8 mouse cellular contexts compared by ENCODE assay signal in genomic region chr1:21460941-21461689, GRCm38 (mm10).
A peak's percentile ranks its signal among the peaks of the same experiment; 100 is the strongest.
DNase-seq lines count a peak whose midpoint lies in the region; ATAC-seq and TF ChIP-seq lines count a peak whose summit lies in the region.

No protein-coding gene starts in this region.

- no peaks in the 10 kb centered on the region for H3K36me3 ChIP-seq in intestine, postnatal 0 days (ENCODE audit: control insufficient read depth, insufficient read depth)
- no peaks in the 10 kb centered on the region for H3K36me3 ChIP-seq in intestine, embryonic 16.5 days (ENCODE audit: control insufficient read depth, insufficient read depth, low read length)
- H3K36me3 ChIP-seq in kidney, embryonic 14.5 days (ENCODE audit: control insufficient read depth, insufficient read depth, low read length): no peaks in the 10 kb centered on the region
- H3K36me3 ChIP-seq in limb, embryonic 14.5 days (ENCODE audit: control insufficient read depth, insufficient read depth, low read length): no peaks in the 10 kb centered on the region
- H3K36me3 ChIP-seq in stomach, postnatal 0 days (ENCODE audit: control insufficient read depth, insufficient read depth, low read length): no peaks in the 10 kb centered on the region

- no peak overlapping the region for H3K27ac ChIP-seq in intestine, postnatal 0 days (ENCODE audit: low read depth, low read length)
- no peak overlapping the region for H3K27ac ChIP-seq in intestine, embryonic 16.5 days (ENCODE audit: low read length)
- H3K27ac ChIP-seq in kidney, embryonic 14.5 days (ENCODE audit: low read depth, low read length): no peak overlapping the region
- no peak overlapping the region for H3K27ac ChIP-seq in limb, embryonic 14.5 days (replicated peaks; ENCODE audit: low read depth, low read length)
- H3K27ac ChIP-seq in stomach, postnatal 0 days (replicated peaks): no peak overlapping the region

- no peak overlapping the region for H3K9ac ChIP-seq in intestine, postnatal 0 days (ENCODE audit: low read depth, low read length)
- H3K9ac ChIP-seq in intestine, embryonic 16.5 days (ENCODE audit: low read depth, low read length): no peak overlapping the region
- H3K9ac ChIP-seq in kidney, embryonic 14.5 days (ENCODE audit: low read depth, low read length): no peak overlapping the region
- no peak overlapping the region for H3K9ac ChIP-seq in limb, embryonic 14.5 days (ENCODE audit: low read depth, low read length, severe bottlenecking)
- H3K9ac ChIP-seq in stomach, postnatal 0 days (ENCODE audit: low read length): no peak overlapping the region

- no peaks in the 10 kb centered on the region for H3K9me3 ChIP-seq in intestine, postnatal 0 days (ENCODE audit: control insufficient read depth)
- no peaks in the 10 kb centered on the region for H3K9me3 ChIP-seq in intestine, embryonic 16.5 days (ENCODE audit: control insufficient read depth, low read length)
- no peaks in the 10 kb centered on the region for H3K9me3 ChIP-seq in kidney, embryonic 14.5 days (ENCODE audit: control insufficient read depth, low read length)
- no peaks in the 10 kb centered on the region for H3K9me3 ChIP-seq in limb, embryonic 14.5 days (ENCODE audit: control insufficient read depth, low read length)
- H3K9me3 ChIP-seq in stomach, postnatal 0 days (ENCODE audit: control insufficient read depth, low read length): no peaks in the 10 kb centered on the region

- no peaks in the 10 kb centered on the region for H3K27me3 ChIP-seq in intestine, postnatal 0 days (replicated peaks; ENCODE audit: control insufficient read depth, insufficient read depth, low read length)
- no peaks in the 10 kb centered on the region for H3K27me3 ChIP-seq in intestine, embryonic 16.5 days (replicated peaks; ENCODE audit: control insufficient read depth, insufficient read depth, low read length)
- H3K27me3 ChIP-seq in kidney, embryonic 14.5 days (ENCODE audit: control insufficient read depth, insufficient read depth, low read length): no peaks in the 10 kb centered on the region
- no peaks in the 10 kb centered on the region for H3K27me3 ChIP-seq in limb, embryonic 14.5 days (ENCODE audit: control insufficient read depth, insufficient read depth, low read length)
- no peaks in the 10 kb centered on the region for H3K27me3 ChIP-seq in stomach, postnatal 0 days (ENCODE audit: control insufficient read depth, insufficient read depth, low read length)

- TF ChIP-seq CTCF in intestine, postnatal 0 days (IDR thresholded peaks at IDR 0.05; ENCODE audit: low read depth): peak; percentile 72
- TF ChIP-seq CTCF in stomach, postnatal 0 days (IDR thresholded peaks at IDR 0.05; ENCODE audit: low read depth): peak; percentile 81

- no peak for TF ChIP-seq POLR2A in limb, embryonic 14.5 days (IDR thresholded peaks at IDR 0.05; ENCODE audit: borderline replicate concordance, extremely low read depth, insufficient read depth, insufficient read length)

- 69% methylated on average over 18 of the region's 18 CpGs for WGBS in intestine, postnatal 0 days
- 67% methylated on average over 18 of the region's 18 CpGs for WGBS in intestine, embryonic 16.5 days
- WGBS in kidney, embryonic 14.5 days: 73% methylated on average over 18 of the region's 18 CpGs
- 54% methylated on average over 18 of the region's 18 CpGs for WGBS in limb, embryonic 14.5 days
- WGBS in stomach, postnatal 0 days: 71% methylated on average over 18 of the region's 18 CpGs

- ATAC-seq in intestine, postnatal 0 days: no peak
- ATAC-seq in intestine, embryonic 16.5 days: no peak
- ATAC-seq in kidney, embryonic 14.5 days (ENCODE audit: low FRiP score, low TSS enrichment): peak; percentile 60; the same call in 1 of the 2 replicates
- ATAC-seq in limb, embryonic 14.5 days (ENCODE audit: low FRiP score, low read depth): peak; percentile 68
- 0 out of 2 replicates have a peak, but pooled peaks have one; percentile 49 for ATAC-seq in stomach, postnatal 0 days (ENCODE audit: low FRiP score, low TSS enrichment)

- no peak overlapping the region for H3K4me3 ChIP-seq in intestine, postnatal 0 days (ENCODE audit: low read depth, low read length)
- no peak overlapping the region for H3K4me3 ChIP-seq in intestine, embryonic 16.5 days (ENCODE audit: low read length)
- H3K4me3 ChIP-seq in kidney, embryonic 14.5 days (ENCODE audit: low read length): no peak overlapping the region
- H3K4me3 ChIP-seq in limb, embryonic 14.5 days (replicated peaks; ENCODE audit: low read length): no peak overlapping the region
- no peak overlapping the region for H3K4me3 ChIP-seq in stomach, postnatal 0 days (ENCODE audit: low read depth, low read length)

- DNase-seq in cerebellum, postnatal 36 days: peak; percentile 61 to 65
- DNase-seq in gastrocnemius, adult 18-20 months (ENCODE audit: low spot score): peak; percentile 24
- DNase-seq in limb, embryonic 14.5 days (ENCODE audit: low spot score): peak; percentile 80
- peak; percentile 57 for DNase-seq in neural tube, embryonic 10.5 days (ENCODE audit: extremely low spot score, low spot score)
- DNase-seq in stomach, postnatal 0 days (ENCODE audit: low spot score): peak; percentile 56

- H3K4me2 ChIP-seq in intestine, postnatal 0 days (replicated peaks; ENCODE audit: low read depth): no peak overlapping the region
- H3K4me2 ChIP-seq in intestine, embryonic 16.5 days (ENCODE audit: low read depth, low read length): no peak overlapping the region
- H3K4me2 ChIP-seq in kidney, embryonic 14.5 days (replicated peaks; ENCODE audit: low read depth, low read length): no peak overlapping the region
- no peak overlapping the region for H3K4me2 ChIP-seq in limb, embryonic 14.5 days (replicated peaks; ENCODE audit: low read depth, low read length, severe bottlenecking)
- H3K4me2 ChIP-seq in stomach, postnatal 0 days (replicated peaks; ENCODE audit: low read depth): no peak overlapping the region

- no peaks in the 10 kb centered on the region for H3K4me1 ChIP-seq in intestine, postnatal 0 days (replicated peaks; ENCODE audit: control insufficient read depth, insufficient read depth, low read length)
- H3K4me1 ChIP-seq in intestine, embryonic 16.5 days (ENCODE audit: control insufficient read depth, insufficient read depth, low read length): no peaks in the 10 kb centered on the region
- H3K4me1 ChIP-seq in kidney, embryonic 14.5 days (ENCODE audit: control insufficient read depth, insufficient read depth, low read length): no peaks in the 10 kb centered on the region
- H3K4me1 ChIP-seq in limb, embryonic 14.5 days (ENCODE audit: control insufficient read depth, insufficient read depth, low read length): peaks cover 3% of the 10 kb centered on the region; the same call in 1 of the 2 replicates
- no peaks in the 10 kb centered on the region for H3K4me1 ChIP-seq in stomach, postnatal 0 days (replicated peaks; ENCODE audit: control insufficient read depth, insufficient read depth)

- TF ChIP-seq EP300 in stomach, postnatal 0 days (optimal IDR thresholded peaks at IDR 0.05): no peak

Comparison
In these comparisons a context has a peak if more than half of its experiments do, and no peak if none do; other contexts are left out.
1. ATAC-seq: peak in kidney, embryonic 14.5 days (single experiment), limb, embryonic 14.5 days (single experiment) and stomach, postnatal 0 days (single experiment); none in intestine, postnatal 0 days (single experiment) and intestine, embryonic 16.5 days (single experiment).
2. DNase-seq: peak in every context shown above with its lines; median percentile 80 in limb, embryonic 14.5 days; 63 in cerebellum, postnatal 36 days; 57 in neural tube, embryonic 10.5 days; 56 in stomach, postnatal 0 days; 24 in gastrocnemius, adult 18-20 months.